Mouse (Mus musculus): ENCODE data around the gene Myo1d. TPM values are rescaled to one million over a fixed set of nuclear protein-coding genes. Genes with fewer than 3 reads are reported as not detected.

Gene Myo1d
- polyA plus RNA-seq, 1 experiment from 2014 or later = 11.3 TPM

DNA sequence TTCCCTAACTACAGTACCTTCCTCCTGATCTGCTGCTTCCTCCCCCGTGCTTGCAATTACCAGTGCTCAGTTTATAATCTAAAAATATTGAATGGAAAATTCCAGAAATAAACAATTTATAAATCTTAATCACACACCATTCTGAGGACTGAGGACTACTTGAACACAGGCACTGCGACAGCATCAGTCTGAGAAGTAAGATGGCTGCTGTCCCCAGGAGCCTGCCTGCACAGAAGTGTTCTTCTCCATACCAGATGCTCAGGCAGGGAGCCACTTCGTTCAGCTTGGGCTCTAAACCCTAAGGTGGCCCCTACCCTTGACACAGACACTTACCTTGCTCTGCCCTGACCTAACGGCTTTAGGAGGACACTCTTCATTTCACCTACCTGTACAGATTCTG, 17.8 kb downstream of the Myo1d start:
- H3K4me2 ChIP-seq = no peak overlapping the region
- H3K36me3 ChIP-seq = no peaks in the 10 kb centered on the region
- no peak overlapping the region for H3K9ac ChIP-seq
- no peak for ATAC-seq (ENCODE audit: insufficient number of reproducible peaks, low FRiP score)
- peaks cover 10% of the 10 kb centered on the region for H3K4me1 ChIP-seq (replicated peaks)
- H3K4me3 ChIP-seq = no peak overlapping the region
- no peak overlapping the region for H3K27ac ChIP-seq (ENCODE audit: poor library complexity, severe bottlenecking)
- H3K9me3 ChIP-seq (replicated peaks) = 0 out of 2 replicates have a peak, but pooled peaks cover 3% of the 10 kb centered on the region
- WGBS = 70% methylated on average over 4 of the region's 4 CpGs
- no peaks in the 10 kb centered on the region for H3K27me3 ChIP-seq (replicated peaks)

- WGBS = 69% methylated on average over 3 of the region's 3 CpGs
- H3K4me1 ChIP-seq (replicated peaks) = peaks cover 5% of the 10 kb centered on the region
- no peak overlapping the region for H3K4me3 ChIP-seq
- H3K27me3 ChIP-seq (replicated peaks) = no peaks in the 10 kb centered on the region
- no peak for ATAC-seq (ENCODE audit: insufficient number of reproducible peaks, low FRiP score)
- no peak overlapping the region for H3K9ac ChIP-seq
- H3K9me3 ChIP-seq (replicated peaks) = 0 out of 2 replicates have a peak, but pooled peaks cover 3% of the 10 kb centered on the region
- H3K4me2 ChIP-seq = no peak overlapping the region
- H3K27ac ChIP-seq (ENCODE audit: poor library complexity, severe bottlenecking) = no peak overlapping the region
- H3K36me3 ChIP-seq = no peaks in the 10 kb centered on the region
Measured at GRCm38 (mm10) chr11:80761285-80761974, 18.4 kb downstream of the Myo1d start.

GRCm38 (mm10) chr11:80759023-80759422, 20.8 kb downstream of the Myo1d start:
- Histone ChIP-seq H3K36me3 (no peaks in the 10 kb centered on the region), H3K27ac (ENCODE audit: poor library complexity, severe bottlenecking) (no peak overlapping the region), H3K4me2 (no peak overlapping the region), H3K4me1 (replicated peaks) (no peaks in the 10 kb centered on the region), H3K9me3 (replicated peaks) (0 out of 2 replicates have a peak, but pooled peaks cover 3% of the 10 kb centered on the region), H3K4me3 (no peak overlapping the region), H3K27me3 (replicated peaks) (no peaks in the 10 kb centered on the region), H3K9ac (no peak overlapping the region)
- ATAC-seq (ENCODE audit: insufficient number of reproducible peaks, low FRiP score) = no peak
- WGBS = 74% methylated on average over 3 of the region's 3 CpGs

- Histone ChIP-seq H3K4me3 (no peak overlapping the region), H3K36me3 (no peaks in the 10 kb centered on the region), H3K9me3 (replicated peaks) (0 out of 2 replicates have a peak, but pooled peaks cover 3% of the 10 kb centered on the region), H3K4me1 (replicated peaks) (no peaks in the 10 kb centered on the region), H3K4me2 (no peak overlapping the region), H3K27me3 (replicated peaks) (no peaks in the 10 kb centered on the region), H3K27ac (ENCODE audit: poor library complexity, severe bottlenecking) (no peak overlapping the region), H3K9ac (no peak overlapping the region)
- WGBS = 61% methylated on average over 2 of the region's 2 CpGs
- ATAC-seq (ENCODE audit: insufficient number of reproducible peaks, low FRiP score) = no peak
Measured at GRCm38 (mm10) chr11:80754201-80754600, 25.6 kb downstream of the Myo1d start.

DNA sequence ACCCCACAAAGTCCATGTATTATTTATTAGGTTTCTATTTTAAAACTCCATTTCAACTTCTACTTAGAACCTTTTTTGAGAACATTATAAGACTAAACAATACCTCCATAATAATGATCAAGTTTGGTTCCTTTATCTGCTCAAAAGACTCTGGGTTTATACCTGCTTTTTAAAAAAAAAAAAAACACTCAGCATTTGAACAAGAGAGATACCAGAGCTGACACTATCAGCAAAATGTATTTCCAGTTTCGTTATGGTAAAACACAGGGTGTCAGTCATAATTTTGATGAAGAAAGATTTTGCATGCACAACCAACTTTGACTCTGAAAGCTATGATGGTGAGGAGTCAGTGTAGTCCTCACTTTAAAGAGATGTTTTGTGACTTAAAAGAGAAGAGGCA, 28.7 kb downstream of the Myo1d start:
- Histone ChIP-seq H3K4me1 (replicated peaks) (peaks cover 3% of the 10 kb centered on the region; the same call in 1 of the 2 replicates), H3K9me3 (replicated peaks) (no peaks in the 10 kb centered on the region), H3K9ac (no peak overlapping the region), H3K27ac (ENCODE audit: poor library complexity, severe bottlenecking) (no peak overlapping the region), H3K36me3 (no peaks in the 10 kb centered on the region), H3K27me3 (replicated peaks) (no peaks in the 10 kb centered on the region), H3K4me2 (no peak overlapping the region), H3K4me3 (no peak overlapping the region)
- ATAC-seq (ENCODE audit: insufficient number of reproducible peaks, low FRiP score) = no peak
- 58% methylated on average over 1 of the region's 1 CpGs for WGBS

DNA sequence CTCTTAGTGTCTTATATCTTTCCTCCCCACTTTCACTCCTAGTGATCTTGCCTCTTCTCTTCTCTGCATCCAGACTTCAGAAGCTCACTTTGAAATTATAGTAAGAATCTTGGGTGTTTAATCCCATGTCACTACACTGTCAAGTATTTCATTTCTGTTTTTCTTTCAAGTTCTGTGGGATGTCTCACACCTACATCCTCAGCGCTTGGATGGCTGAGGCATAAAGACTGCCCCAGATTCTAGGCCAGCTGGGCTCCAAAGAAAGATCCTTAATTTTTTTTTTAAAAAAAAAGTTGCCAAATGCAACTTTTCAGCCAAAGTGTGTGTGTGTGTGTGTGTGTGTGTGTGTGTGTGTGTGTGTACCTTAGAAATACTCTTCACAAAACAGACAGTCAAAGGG, 30.6 kb downstream of the Myo1d start:
- Histone ChIP-seq H3K27me3 (replicated peaks) (no peaks in the 10 kb centered on the region), H3K27ac (ENCODE audit: poor library complexity, severe bottlenecking) (no peak overlapping the region), H3K9ac (no peak overlapping the region), H3K4me1 (replicated peaks) (peaks cover 3% of the 10 kb centered on the region; the same call in 1 of the 2 replicates), H3K4me3 (no peak overlapping the region), H3K36me3 (no peaks in the 10 kb centered on the region), H3K9me3 (replicated peaks) (no peaks in the 10 kb centered on the region), H3K4me2 (no peak overlapping the region)
- no peak for ATAC-seq (ENCODE audit: insufficient number of reproducible peaks, low FRiP score)
- 96% methylated on average over 1 of the region's 1 CpGs for WGBS

DNA sequence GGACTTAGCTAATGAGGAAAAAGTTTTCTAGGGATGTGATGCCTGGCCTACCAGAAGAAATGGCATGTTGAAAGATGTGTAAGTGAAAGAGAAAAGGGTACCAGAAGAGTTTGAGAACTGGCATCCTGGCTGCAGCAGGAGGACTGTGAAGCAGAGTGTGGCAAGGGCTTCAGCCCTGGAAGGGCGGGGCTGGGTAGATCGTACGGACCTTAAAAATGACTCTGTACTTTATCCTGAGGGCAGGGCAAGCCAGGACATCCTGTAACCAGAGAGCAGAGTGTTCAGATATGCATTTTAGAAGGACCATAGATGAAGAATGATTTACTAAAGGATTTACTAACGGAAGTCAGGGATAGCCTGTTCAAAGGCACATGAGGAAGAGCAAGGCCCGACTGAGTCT, 34.4 kb downstream of the Myo1d start:
- H3K9me3 ChIP-seq (replicated peaks) = no peaks in the 10 kb centered on the region
- no peaks in the 10 kb centered on the region for H3K36me3 ChIP-seq
- H3K4me1 ChIP-seq (replicated peaks) = peaks cover 3% of the 10 kb centered on the region; the same call in 1 of the 2 replicates
- no peak for ATAC-seq (ENCODE audit: insufficient number of reproducible peaks, low FRiP score)
- H3K4me3 ChIP-seq = no peak overlapping the region
- WGBS = 80% methylated on average over 5 of the region's 5 CpGs
- no peak overlapping the region for H3K9ac ChIP-seq
- no peak overlapping the region for H3K27ac ChIP-seq (ENCODE audit: poor library complexity, severe bottlenecking)
- no peak overlapping the region for H3K4me2 ChIP-seq
- H3K27me3 ChIP-seq (replicated peaks) = no peaks in the 10 kb centered on the region

DNA sequence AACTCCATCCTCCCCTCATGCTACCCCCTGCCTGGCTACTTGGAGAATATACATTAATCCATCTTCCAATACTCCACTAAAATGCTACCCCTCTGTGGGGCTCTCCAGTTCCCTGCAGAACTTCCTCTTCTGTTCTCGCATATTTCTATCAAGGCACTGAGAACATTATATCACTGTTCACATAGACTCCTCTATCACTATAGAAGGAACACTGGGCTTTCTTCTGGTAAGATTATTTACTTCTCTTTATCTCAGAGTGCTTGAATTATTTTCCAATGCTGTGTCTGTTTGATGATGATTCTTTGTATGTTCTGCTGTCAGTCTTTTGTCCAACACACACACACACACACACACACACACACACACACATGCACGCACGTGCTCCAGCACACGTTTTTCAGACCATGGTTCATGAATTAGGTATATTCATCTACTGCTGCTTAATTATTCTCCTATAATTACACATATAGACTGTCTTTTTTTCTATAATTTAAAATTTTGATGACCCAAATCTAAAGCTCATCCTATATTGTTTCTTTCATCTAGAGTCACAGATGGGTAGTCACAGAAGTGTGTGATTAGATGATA, 35.9 kb downstream of the Myo1d start:
- Histone ChIP-seq H3K36me3 (no peaks in the 10 kb centered on the region), H3K4me2 (no peak overlapping the region), H3K27me3 (replicated peaks) (no peaks in the 10 kb centered on the region), H3K27ac (ENCODE audit: poor library complexity, severe bottlenecking) (no peak overlapping the region), H3K9me3 (replicated peaks) (no peaks in the 10 kb centered on the region), H3K4me1 (replicated peaks) (peaks cover 3% of the 10 kb centered on the region; the same call in 1 of the 2 replicates), H3K4me3 (no peak overlapping the region), H3K9ac (no peak overlapping the region)
- 85% methylated on average over 4 of the region's 4 CpGs for WGBS
- no peak for ATAC-seq (ENCODE audit: insufficient number of reproducible peaks, low FRiP score)

DNA sequence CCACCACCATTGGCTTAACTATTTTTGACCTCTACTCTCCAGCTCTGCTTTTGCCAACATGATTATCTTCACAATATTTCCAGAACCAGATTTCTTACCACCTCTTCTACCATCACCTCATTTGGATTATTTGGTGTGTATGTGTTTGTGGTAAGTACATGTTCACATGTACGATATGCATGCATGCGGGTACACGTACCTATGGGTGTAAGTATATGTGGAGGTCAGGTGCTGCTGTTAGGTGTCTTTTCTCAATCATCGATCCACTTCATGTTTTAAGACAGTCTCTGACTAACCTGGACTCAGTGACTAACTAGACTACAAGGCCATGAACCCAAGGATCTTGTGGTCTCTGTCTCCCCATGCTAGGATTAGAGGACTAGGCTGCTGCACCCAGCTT, 37.4 kb downstream of the Myo1d start:
- no peak overlapping the region for H3K27ac ChIP-seq (ENCODE audit: poor library complexity, severe bottlenecking)
- no peaks in the 10 kb centered on the region for H3K4me1 ChIP-seq (replicated peaks)
- WGBS = 98% methylated on average over 4 of the region's 4 CpGs
- H3K27me3 ChIP-seq (replicated peaks) = no peaks in the 10 kb centered on the region
- H3K9ac ChIP-seq = no peak overlapping the region
- H3K4me2 ChIP-seq = no peak overlapping the region
- no peak overlapping the region for H3K4me3 ChIP-seq
- ATAC-seq (ENCODE audit: insufficient number of reproducible peaks, low FRiP score) = no peak
- no peaks in the 10 kb centered on the region for H3K9me3 ChIP-seq (replicated peaks)
- no peaks in the 10 kb centered on the region for H3K36me3 ChIP-seq

- WGBS = 83% methylated on average over 2 of the region's 2 CpGs
- H3K4me3 ChIP-seq = no peak overlapping the region
Measured at GRCm38 (mm10) chr11:80734771-80735170, 45.1 kb downstream of the Myo1d start.

DNA sequence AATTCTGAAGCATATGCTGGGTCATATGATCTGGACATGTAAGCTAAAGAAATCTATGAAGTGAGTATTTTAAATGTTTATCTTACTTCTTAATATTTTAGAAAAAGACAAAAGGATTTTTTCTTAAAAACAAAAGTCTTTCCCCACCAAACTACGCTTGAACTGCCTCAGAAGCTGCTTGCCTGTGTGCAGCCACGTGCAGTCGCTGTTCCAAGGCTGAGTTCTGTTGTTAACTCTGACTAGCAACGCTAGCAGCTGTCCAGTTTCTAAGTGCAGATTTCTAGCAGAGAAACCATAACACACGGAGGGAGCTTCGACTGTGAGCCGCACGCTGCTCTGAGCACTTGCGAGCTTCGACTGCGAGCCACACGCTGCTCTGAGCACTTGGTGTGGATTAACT, 55.1 kb downstream of the Myo1d start:
- WGBS = 82% methylated on average over 12 of the region's 12 CpGs
- H3K36me3 ChIP-seq = no peaks in the 10 kb centered on the region
- no peak overlapping the region for H3K4me2 ChIP-seq
- no peaks in the 10 kb centered on the region for H3K27me3 ChIP-seq (replicated peaks)
- H3K27ac ChIP-seq (ENCODE audit: poor library complexity, severe bottlenecking) = no peak overlapping the region
- no peaks in the 10 kb centered on the region for H3K9me3 ChIP-seq (replicated peaks)
- no peak overlapping the region for H3K4me3 ChIP-seq
- ATAC-seq (ENCODE audit: insufficient number of reproducible peaks, low FRiP score) = no peak
- H3K4me1 ChIP-seq (replicated peaks) = no peaks in the 10 kb centered on the region
- H3K9ac ChIP-seq = no peak overlapping the region

More at GRCm38 (mm10) chr11:80734771-80735170, 45.1 kb downstream of the Myo1d start:
- no peak for ATAC-seq (ENCODE audit: insufficient number of reproducible peaks, low FRiP score)
- H3K27ac ChIP-seq (ENCODE audit: poor library complexity, severe bottlenecking) = no peak overlapping the region
- no peaks in the 10 kb centered on the region for H3K9me3 ChIP-seq (replicated peaks)
- H3K4me2 ChIP-seq = no peak overlapping the region
- H3K9ac ChIP-seq = no peak overlapping the region
- no peaks in the 10 kb centered on the region for H3K4me1 ChIP-seq (replicated peaks)
- no peaks in the 10 kb centered on the region for H3K27me3 ChIP-seq (replicated peaks)
- no peaks in the 10 kb centered on the region for H3K36me3 ChIP-seq
